Mouse (Mus musculus) hindbrain, embryonic 14.5 days (tissue): ENCODE results near the gene Nhlh2. TPM values are rescaled to one million over a fixed set of nuclear protein-coding genes. Genes with fewer than 3 reads are reported as not detected.

Experiments
- ATAC-seq: fragments of 200-750 bp; cut with Nextera tagmentation; 2 replicates; pipeline ENCODE4 v1.8.0; 2017; ENCODE audit warnings: moderate number of reproducible peaks, mild to moderate bottlenecking, moderate TSS enrichment, moderate library complexity; ENCODE audit not compliant: low FRiP score
- DNase-seq: peaks from one replicate; pipeline ENCODE4 v3.0.0-alpha.2; 2015; ENCODE audit warnings: low spot score
- H3K27ac ChIP-seq: fragments of 300-500 bp; sonication (generic); 2 replicates; pipeline ENCODE4 v1.5.1; 2014; ENCODE audit warnings: mild to moderate bottlenecking, moderate library complexity
- H3K27me3 ChIP-seq: fragments of 300-500 bp; sonication (generic); 2 replicates; pipeline ENCODE4 v1.6.1; 2014; ENCODE audit warnings: mild to moderate bottlenecking, low read length, mixed read lengths; ENCODE audit not compliant: control insufficient read depth, insufficient read depth
- H3K36me3 ChIP-seq: fragments of 300-500 bp; sonication (generic); replicated peaks from 2 replicates; pipeline ENCODE4 v1.6.1; 2014; ENCODE audit not compliant: control insufficient read depth, insufficient read depth
- H3K4me1 ChIP-seq: fragments of 300-500 bp; sonication (generic); replicated peaks from 2 replicates; pipeline ENCODE4 v1.6.1; 2014; ENCODE audit warnings: antibody characterized with exemption, low read length, mixed read lengths; ENCODE audit not compliant: control insufficient read depth, insufficient read depth
- H3K4me2 ChIP-seq: fragments of 300-500 bp; sonication (generic); replicated peaks from 2 replicates; pipeline ENCODE4 v1.6.1; 2014; ENCODE audit warnings: mild to moderate bottlenecking, moderate library complexity
- H3K4me3 ChIP-seq: fragments of 300-500 bp; sonication (generic); replicated peaks from 2 replicates; pipeline ENCODE4 v1.5.1; 2014; ENCODE audit warnings: mild to moderate bottlenecking, low read length
- H3K9ac ChIP-seq: fragments of 300-500 bp; sonication (generic); 2 replicates; pipeline ENCODE4 v1.6.1; 2014
- H3K9me3 ChIP-seq: fragments of 300-500 bp; sonication (generic); 2 replicates; pipeline ENCODE4 v1.6.1; 2016; ENCODE audit warnings: low read length; ENCODE audit not compliant: control insufficient read depth
- WGBS: fragments of 180-500 bp; shearing (Covaris S2); extraction: QIAGEN DNeasy Blood & Tissue Kit; methylation state at CpG from one replicate; pipeline ENCODE4 v1.1.7; 2014; 5-methylcytosine and 5-hydroxymethylcytosine counted together
- polyA plus RNA-seq: library from polyadenylated mRNA; unstranded; fragments of >200 nt; fragmentation: Nextera tagmentation; extraction: Ambion mirVana; gene quantifications from 2 replicates; pipeline ENCODE4 v1.2.1, GENCODE M21; 2014

Gene Nhlh2
- polyA plus RNA-seq, 1 experiment from 2014 or later = 27.2 TPM

DNA sequence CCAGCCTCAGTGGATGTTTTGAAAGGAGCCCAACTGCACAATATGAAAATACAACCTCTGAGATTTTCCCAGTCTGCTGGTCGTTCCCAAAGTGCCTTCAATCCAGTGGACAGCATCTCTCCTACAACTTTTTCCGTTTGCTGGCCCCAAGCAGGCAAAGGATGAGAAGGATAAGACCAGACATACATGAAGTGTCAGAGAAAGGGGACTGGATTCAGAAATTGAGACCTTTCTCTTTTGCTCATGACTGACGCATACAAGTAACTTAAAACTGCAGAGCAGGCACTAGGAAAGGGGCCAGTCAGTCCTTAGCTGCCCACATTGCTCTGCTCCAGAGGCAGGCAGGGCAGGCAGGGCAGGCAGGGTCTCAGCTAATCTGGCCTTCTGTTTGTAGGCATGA is 19.7 kb upstream of the Nhlh2 start:
- no peak overlapping the region for H3K27ac ChIP-seq
- 68% methylated on average over 3 of the region's 3 CpGs for WGBS
- no peaks in the 10 kb centered on the region for H3K27me3 ChIP-seq
- no peak overlapping the region for H3K4me3 ChIP-seq
- no peak for DNase-seq
- no peaks in the 10 kb centered on the region for H3K9me3 ChIP-seq
- no peak overlapping the region for H3K9ac ChIP-seq
- no peaks in the 10 kb centered on the region for H3K4me1 ChIP-seq
- no peak overlapping the region for H3K4me2 ChIP-seq
- no peak for ATAC-seq
- H3K36me3 ChIP-seq = no peaks in the 10 kb centered on the region

DNA sequence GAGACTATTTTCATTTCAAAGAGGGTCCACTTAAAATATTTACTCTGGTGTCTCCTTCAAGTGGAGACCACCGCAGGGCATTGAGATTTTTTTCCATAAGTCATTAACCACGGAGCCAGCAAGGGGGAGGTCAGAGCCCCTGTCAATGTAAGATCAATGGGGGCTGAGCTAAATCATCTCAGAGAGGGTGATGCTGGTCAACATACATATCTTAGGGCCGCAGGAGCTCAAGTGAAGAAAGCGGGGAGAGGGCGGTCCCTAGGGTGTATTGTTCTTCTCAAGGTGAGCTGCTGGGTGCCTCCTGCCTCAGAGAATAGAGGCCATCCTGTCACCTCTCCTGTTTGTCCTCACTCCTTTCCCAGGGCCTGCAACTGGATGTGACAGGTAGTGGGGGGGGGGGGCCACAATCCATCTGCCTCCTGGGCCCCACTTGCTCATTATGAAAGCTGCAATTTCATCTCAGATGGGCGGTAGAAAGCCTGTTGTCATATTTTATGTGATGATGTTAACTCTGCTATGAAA is 18.8 kb upstream of the Nhlh2 start:
- 30% methylated on average over 6 of the region's 6 CpGs for WGBS
- Histone ChIP-seq H3K4me3 (no peak overlapping the region), H3K9me3 (no peaks in the 10 kb centered on the region), H3K4me1 (no peaks in the 10 kb centered on the region), H3K36me3 (no peaks in the 10 kb centered on the region), H3K27me3 (no peaks in the 10 kb centered on the region), H3K4me2 (no peak overlapping the region), H3K27ac (no peak overlapping the region), H3K9ac (no peak overlapping the region)
- ATAC-seq = no peak
- no peak for DNase-seq

DNA sequence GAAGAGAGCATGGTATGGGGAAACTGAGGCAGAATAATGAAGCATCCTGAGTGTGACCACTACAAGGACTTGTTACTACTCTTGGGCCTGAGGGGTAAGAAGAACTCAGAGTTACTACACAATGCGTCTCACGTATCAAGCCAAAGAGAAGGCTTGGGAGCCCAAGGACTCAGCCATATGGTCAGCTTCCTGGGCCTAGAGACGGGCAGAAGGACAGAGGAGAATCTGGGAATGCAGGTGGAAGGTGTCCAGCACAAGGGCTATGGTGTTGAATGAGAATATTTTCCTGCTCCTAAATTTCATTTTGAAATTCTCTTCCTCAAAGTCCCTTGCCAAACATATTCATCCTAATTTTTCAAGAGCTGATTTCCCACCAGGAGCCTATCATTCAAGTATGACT is 12.0 kb upstream of the Nhlh2 start:
- Histone ChIP-seq H3K4me1 (no peaks in the 10 kb centered on the region), H3K4me3 (no peak overlapping the region), H3K27ac (no peak overlapping the region), H3K9ac (no peak overlapping the region), H3K36me3 (no peaks in the 10 kb centered on the region), H3K27me3 (no peaks in the 10 kb centered on the region), H3K4me2 (no peak overlapping the region), H3K9me3 (no peaks in the 10 kb centered on the region)
- ATAC-seq = no peak
- WGBS = 97% methylated on average over 3 of the region's 3 CpGs
- DNase-seq = no peak

DNA sequence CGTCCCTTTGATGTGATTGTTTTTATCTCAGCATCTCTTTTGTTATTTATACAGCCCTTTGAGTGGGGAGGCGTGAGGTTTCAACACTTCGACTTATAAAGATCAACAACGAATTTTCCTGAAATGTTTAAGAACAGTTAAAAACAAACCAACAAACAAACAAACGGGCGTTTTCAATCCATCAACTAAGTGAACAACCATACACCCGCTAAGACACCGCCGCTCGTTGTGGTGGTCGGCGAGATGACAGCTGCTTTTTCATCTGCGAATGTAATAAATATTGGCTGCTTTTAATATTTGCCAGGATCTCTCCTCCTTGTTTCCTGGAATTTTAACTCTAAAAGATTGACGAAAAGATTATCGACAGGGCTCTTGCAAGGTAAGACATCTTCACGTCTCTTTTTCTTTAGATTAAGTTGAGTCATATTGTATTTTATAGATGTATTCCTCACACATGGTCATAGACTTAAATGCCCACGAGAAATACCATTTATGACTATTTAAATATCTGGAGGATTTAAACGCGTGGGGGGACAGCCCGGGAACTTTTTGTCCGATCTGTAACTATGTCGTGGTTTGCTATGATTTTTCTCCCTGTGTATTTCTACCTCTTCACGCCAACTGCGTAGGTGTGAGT is 923 bp downstream of the Nhlh2 start:
- DNase-seq (peak; percentile 65), ATAC-seq (no peak)
- peak overlapping the region; percentile 99 for H3K27ac ChIP-seq
- WGBS = 2% methylated on average over 24 of the region's 24 CpGs
- no peaks in the 10 kb centered on the region for H3K9me3 ChIP-seq
- H3K27me3 ChIP-seq = no peaks in the 10 kb centered on the region; the same call in 1 of the 2 replicates
- H3K4me2 ChIP-seq = peak overlapping the region; percentile 68
- H3K4me3 ChIP-seq = peak overlapping the region; percentile 65
- peak overlapping the region; percentile 98 for H3K9ac ChIP-seq
- 0 out of 2 replicates have a peak, but pooled peaks cover 4% of the 10 kb centered on the region for H3K36me3 ChIP-seq
- peaks cover 3% of the 10 kb centered on the region for H3K4me1 ChIP-seq

DNA sequence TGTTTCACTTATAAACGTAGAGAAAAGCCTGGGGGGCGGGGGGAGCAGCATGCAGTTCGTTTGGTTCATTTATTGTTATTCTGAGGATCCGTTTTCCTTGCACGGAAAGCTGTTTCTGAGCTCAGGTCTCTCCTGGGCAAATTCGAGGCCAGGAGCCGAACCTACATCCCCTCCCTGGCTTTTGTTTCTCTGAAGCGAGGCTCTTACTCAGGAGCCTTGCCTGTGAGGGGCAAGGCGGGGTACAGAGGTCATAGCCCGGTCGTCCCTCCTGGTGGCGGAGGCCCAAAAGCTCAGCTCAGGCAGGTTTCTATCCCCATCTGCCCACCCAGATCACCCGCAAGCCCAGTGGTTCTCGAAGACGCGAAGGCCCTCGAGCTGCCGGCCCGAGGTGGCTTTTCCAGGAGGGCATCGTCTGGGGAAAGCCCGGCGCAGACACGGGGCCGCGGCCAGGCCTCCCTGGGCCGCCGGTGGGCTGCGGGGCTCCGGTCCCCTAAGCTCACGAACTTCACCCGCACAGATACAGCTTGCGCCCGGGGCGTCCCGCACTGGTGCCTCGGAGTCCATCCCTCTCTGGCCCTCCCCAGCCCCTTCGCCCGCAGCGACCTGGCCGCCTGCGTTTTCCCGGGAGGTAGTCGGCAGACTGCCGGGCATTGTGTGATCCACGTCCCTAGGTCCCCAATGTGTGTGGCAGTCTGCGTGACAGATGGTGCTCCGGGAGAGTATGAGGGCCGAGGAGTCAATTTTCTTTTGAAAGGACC is 1.6 kb downstream of the Nhlh2 start:
- H3K4me2 ChIP-seq = peak overlapping the region; percentile 68
- peak; percentile 58 for DNase-seq
- H3K9ac ChIP-seq = peak overlapping the region; percentile 98
- 0 out of 2 replicates have a peak, but pooled peaks cover 4% of the 10 kb centered on the region for H3K36me3 ChIP-seq
- H3K27ac ChIP-seq = peak overlapping the region; percentile 99
- ATAC-seq = peak; percentile 44; the same call in 1 of the 2 replicates
- no peaks in the 10 kb centered on the region for H3K9me3 ChIP-seq
- peaks cover 3% of the 10 kb centered on the region for H3K4me1 ChIP-seq
- H3K4me3 ChIP-seq = peak overlapping the region; percentile 65
- 1% methylated on average over 48 of the region's 48 CpGs for WGBS
- H3K27me3 ChIP-seq = no peaks in the 10 kb centered on the region; the same call in 1 of the 2 replicates

DNA sequence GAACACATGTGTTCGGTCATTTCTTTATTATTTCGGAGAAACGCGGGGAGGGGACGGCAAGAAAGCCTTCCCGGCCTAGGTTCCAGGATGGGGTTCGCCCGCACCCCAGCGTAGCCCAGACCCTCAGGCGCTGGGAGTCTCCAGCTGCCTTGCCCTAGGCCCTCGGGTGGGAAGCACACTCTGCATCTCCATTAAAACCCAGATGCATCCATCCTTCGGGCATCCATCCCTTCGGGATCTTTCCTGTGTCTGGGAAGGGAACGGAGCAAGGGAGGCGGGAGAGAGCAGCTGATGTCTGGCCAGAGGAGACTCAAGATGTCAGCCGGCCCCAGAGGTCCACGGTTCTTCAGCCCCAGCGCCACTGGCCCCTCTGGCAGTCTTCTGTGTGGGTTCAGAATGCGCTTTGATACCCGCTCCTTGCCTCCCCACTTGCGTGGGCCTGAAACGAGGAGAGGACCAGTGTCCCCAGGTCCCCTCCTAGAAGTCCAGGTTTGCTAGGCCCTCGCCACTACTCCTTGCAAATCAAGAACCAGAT is 2.3 kb downstream of the Nhlh2 start:
- Histone ChIP-seq H3K9me3 (no peaks in the 10 kb centered on the region), H3K36me3 (0 out of 2 replicates have a peak, but pooled peaks cover 4% of the 10 kb centered on the region), H3K4me2 (peak overlapping the region; percentile 68), H3K4me1 (peaks cover 3% of the 10 kb centered on the region), H3K27me3 (no peaks in the 10 kb centered on the region; the same call in 1 of the 2 replicates), H3K4me3 (peak overlapping the region; percentile 65), H3K9ac (peak overlapping the region; percentile 98), H3K27ac (peak overlapping the region; percentile 99)
- ATAC-seq (peak; percentile 35; the same call in 1 of the 2 replicates), DNase-seq (peak; percentile 39)
- WGBS = 1% methylated on average over 23 of the region's 23 CpGs

DNA sequence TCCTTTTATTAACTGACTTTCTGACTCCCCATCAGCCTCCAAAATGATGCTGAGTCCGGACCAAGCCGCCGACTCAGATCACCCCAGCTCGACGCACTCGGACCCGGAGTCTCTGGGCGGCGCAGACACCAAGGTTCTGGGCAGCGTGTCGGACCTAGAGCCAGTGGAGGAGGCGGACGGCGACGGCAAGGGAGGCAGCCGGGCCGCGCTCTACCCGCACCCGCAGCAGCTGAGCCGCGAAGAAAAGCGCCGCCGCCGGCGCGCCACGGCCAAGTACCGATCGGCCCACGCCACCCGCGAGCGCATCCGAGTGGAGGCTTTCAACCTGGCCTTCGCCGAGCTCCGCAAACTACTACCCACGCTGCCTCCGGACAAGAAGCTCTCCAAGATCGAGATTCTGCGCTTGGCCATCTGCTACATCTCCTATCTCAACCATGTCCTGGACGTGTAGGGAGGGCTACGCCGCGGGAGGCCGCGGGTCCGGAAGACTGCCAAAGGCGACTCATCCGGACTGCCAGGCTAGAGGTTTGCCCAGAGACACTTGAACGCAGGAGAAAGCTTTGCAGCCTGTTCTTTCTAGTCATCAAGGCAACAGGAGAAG is 2.8 kb downstream of the Nhlh2 start:
- H3K27ac ChIP-seq = peak overlapping the region; percentile 99
- DNase-seq (peak; percentile 47), ATAC-seq (peak; percentile 18)
- H3K27me3 ChIP-seq = no peaks in the 10 kb centered on the region; the same call in 1 of the 2 replicates
- peak overlapping the region; percentile 98 for H3K9ac ChIP-seq
- H3K36me3 ChIP-seq = 0 out of 2 replicates have a peak, but pooled peaks cover 4% of the 10 kb centered on the region
- H3K9me3 ChIP-seq = no peaks in the 10 kb centered on the region
- peaks cover 3% of the 10 kb centered on the region for H3K4me1 ChIP-seq
- H3K4me3 ChIP-seq = peak overlapping the region; percentile 65
- H3K4me2 ChIP-seq = peak overlapping the region; percentile 68
- under 1% methylated on average over 53 of the region's 53 CpGs for WGBS

DNA sequence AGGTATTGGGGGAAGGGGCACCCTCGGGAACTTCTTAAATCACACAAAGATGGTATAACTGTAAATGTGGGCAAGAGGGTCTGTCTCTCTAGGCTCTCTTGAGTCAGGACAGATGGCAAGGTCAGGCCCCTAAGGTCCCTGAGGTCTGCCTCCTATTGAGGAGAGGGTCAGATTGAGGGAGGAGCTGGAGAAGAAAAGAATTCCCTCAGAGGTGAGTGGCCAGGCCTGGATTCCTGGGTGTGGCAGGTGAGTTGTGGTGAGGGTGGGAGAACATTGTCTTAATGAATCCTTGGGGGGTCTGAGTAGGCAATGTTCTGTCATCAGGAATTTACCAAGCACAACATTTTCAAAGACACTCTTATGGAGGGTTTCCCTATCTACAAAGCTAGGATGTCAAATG is 10.7 kb downstream of the Nhlh2 start:
- ATAC-seq = no peak
- peaks cover 23% of the 10 kb centered on the region for H3K4me1 ChIP-seq
- no peak overlapping the region for H3K4me3 ChIP-seq
- H3K9ac ChIP-seq = no peak overlapping the region
- H3K9me3 ChIP-seq = no peaks in the 10 kb centered on the region
- DNase-seq = no peak
- H3K4me2 ChIP-seq = no peak overlapping the region
- H3K36me3 ChIP-seq = no peaks in the 10 kb centered on the region
- 48% methylated on average over 1 of the region's 1 CpGs for WGBS
- H3K27me3 ChIP-seq = no peaks in the 10 kb centered on the region
- H3K27ac ChIP-seq = no peak overlapping the region

DNA sequence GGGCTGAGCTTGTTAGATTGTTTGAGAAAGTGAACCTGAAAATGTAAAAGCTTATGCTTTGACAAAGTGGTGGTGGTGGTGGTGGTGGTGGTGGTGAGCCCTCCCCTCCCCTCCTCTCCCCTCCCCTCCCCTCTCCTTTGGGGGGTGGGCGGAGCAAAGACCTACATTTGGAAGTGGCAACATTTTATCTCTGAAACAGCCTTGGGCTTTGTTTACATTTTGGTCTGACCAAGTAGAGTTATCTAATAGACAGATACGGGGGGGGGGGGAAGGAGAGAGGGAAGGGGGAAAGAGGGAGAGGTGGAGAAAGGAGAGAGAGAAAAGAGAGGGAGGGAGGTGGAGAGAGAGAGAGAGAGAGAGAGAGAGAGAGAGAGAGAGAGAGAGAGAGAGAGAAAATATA is 12.8 kb downstream of the Nhlh2 start:
- Histone ChIP-seq H3K4me3 (no peak overlapping the region), H3K27me3 (no peaks in the 10 kb centered on the region), H3K4me2 (no peak overlapping the region; the same call in 1 of the 2 replicates), H3K4me1 (peaks cover 23% of the 10 kb centered on the region), H3K9me3 (no peaks in the 10 kb centered on the region), H3K36me3 (no peaks in the 10 kb centered on the region), H3K9ac (no peak overlapping the region), H3K27ac (peak overlapping the region; percentile 44)
- DNase-seq = no peak
- ATAC-seq = no peak
- 7% methylated on average over 2 of the region's 2 CpGs for WGBS
